Mouse (Mus musculus) liver, adult (tissue): ENCODE measurements around the gene Dhx8.

Experiments
- GATA4 ChIP-seq: IDR thresholded peaks from 2 replicates; pipeline ENCODE4 v1.6.1; 2014; ENCODE audit warnings: mild to moderate bottlenecking, low read length; ENCODE audit not compliant: insufficient replicate concordance

The Dhx8 gene

GRCm38 (mm10) chr11:101813259-101813658, 80.5 kb downstream of the Dhx8 start:
- no peak for TF ChIP-seq GATA4

DNA sequence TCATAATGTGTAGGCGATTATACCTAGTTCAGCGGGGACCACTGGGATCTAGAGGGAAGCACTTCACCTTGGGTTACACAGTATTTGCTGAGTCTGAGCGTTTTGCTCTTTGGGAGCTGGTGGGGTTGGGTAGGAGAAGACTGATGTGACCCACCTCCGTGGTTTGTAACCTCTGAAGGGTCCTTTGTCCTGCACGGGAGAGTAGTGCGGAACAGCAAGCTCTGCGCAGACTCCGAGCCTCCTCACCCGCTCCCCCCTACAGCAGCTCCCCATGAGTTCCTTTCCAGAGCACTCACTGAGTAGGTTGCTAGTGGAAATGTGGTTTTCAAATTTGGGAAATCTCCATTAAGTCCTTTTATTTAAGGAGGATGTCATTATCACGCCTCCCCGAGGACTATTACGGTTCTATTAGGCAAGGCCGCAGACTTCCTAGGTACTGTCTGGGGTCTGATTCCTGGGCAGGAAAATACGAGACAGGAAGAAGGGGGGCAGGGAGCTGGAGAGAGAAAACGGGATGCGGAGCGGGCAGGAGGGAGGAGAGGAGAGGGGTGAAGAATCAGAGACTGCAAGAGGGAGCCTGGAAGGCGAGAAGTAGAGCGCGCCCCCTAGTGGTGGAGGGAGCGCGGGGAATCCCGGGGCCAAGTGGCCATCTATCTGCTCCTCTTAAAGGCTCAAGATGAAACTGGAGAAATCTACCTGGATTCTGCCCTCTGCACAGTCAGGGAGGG, 81.8 kb downstream of the Dhx8 start:
- TF ChIP-seq GATA4, result no peak

DNA sequence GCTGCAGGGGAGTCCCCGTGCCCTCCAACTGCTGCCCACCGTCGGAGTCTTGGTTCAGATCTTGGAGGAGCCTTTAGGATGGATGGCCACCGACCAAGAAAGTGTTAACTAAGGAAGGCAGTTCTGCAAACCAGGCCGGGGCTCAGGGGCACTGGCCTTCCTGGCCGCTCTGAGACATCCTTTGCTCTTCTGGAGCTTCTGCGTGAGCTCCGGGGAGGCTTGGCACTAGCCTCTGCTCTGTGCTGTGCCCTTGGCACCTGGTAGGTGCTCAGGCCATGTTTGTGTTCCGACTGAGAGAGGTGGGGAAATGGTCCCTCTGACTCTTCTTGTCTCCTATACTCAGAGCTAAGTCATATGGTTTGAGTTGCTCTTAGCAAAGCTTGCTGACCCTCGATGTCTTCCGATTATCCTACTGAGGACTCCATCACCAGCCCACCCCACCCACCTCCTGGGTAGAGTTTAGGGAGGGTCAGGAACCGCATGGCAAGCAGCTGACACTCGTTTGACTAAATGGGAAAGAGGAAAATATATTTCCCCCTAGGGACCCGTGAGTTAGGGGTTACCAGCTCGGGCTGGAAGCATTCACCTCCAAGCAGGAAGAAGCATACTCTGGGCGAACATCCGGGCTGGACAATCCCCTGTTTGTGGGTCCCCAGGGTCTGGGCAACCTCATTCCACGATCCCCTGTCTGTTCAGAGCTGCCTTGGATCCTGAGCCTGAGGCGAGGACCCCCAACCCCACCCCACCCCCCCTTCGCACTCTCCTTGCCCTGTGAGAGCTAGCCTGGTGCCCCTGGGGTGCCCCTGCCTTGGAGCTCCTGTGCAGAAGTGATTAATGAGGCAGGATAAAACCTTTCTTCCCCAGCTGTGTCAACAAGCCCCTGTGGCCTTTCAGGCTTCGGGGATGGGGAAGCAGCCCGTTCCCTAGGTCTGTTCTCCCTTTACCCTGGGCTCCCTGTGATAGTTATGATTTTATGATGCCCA, 82.7 kb downstream of the Dhx8 start:
- no peak for TF ChIP-seq GATA4
